Mouse (Mus musculus) CH12.LX (cell line): ENCODE data around the gene Myo10. TPM values are rescaled to one million over a fixed set of nuclear protein-coding genes. Genes with fewer than 3 reads are reported as not detected.
A peak's percentile ranks its signal among the peaks of the same experiment; 100 is the strongest.

Experiments
- DNase-seq: peaks from one replicate; pipeline ENCODE4 v3.0.0-alpha.2; 2013; ENCODE audit errors: extremely low read depth
- H3K27ac ChIP-seq: 2 replicates; pipeline ENCODE4 v1.5.1; 2012; ENCODE audit warnings: low read depth, mild to moderate bottlenecking, control low read depth, moderate library complexity; ENCODE audit not compliant: insufficient read depth
- H3K27me3 ChIP-seq: replicated peaks from 2 replicates; pipeline ENCODE3; 2012; ENCODE audit warnings: inconsistent platforms
- H3K36me3 ChIP-seq, 2 experiments: replicated peaks in 1 of 2; 2 replicates each; pipeline versions ENCODE3 to v1.6.1; 2012; ENCODE audit warnings: inconsistent platforms in 1 of 2, low read length in 1 of 2, mild to moderate bottlenecking in 1 of 2, mixed read lengths in 1 of 2, moderate library complexity in 1 of 2; ENCODE audit not compliant: control insufficient read depth in 1 of 2, insufficient read depth in 1 of 2
- H3K4me1 ChIP-seq, 2 experiments: 2 replicates each; pipeline ENCODE4 v1.6.1; 2012; ENCODE audit warnings: inconsistent platforms in 1 of 2, moderate library complexity in 1 of 2; ENCODE audit not compliant: insufficient read depth in 2 of 2, control insufficient read depth in 1 of 2
- H3K4me2 ChIP-seq: 2 replicates; pipeline ENCODE4 v1.6.1; 2012; ENCODE audit warnings: low read depth, mild to moderate bottlenecking, control low read depth; ENCODE audit not compliant: poor library complexity, insufficient read depth, severe bottlenecking
- H3K4me3 ChIP-seq, 3 experiments: fragments of 150-350 bp in 1 of 3; sonication (generic) in 1 of 3; replicated peaks in 1 of 3; 2 replicates each; pipeline versions ENCODE3 to v1.5.1; 2011 to 2012; ENCODE audit warnings: low read depth in 2 of 3, low read length in 2 of 3, mild to moderate bottlenecking in 2 of 3, moderate library complexity in 2 of 3, control low read depth in 1 of 3, improper control_type of control experiment in 1 of 3, inconsistent platforms in 1 of 3, mixed read lengths in 1 of 3; ENCODE audit not compliant: poor library complexity in 1 of 3
- H3K79me2 ChIP-seq: replicated peaks from 2 replicates; pipeline ENCODE4 v1.6.1; 2012; ENCODE audit warnings: mild to moderate bottlenecking, moderate library complexity; ENCODE audit not compliant: control insufficient read depth, poor library complexity, insufficient read depth, severe bottlenecking; ENCODE audit errors: extremely low read depth
- H3K9ac ChIP-seq: 2 replicates; pipeline ENCODE4 v1.6.1; 2012; ENCODE audit warnings: low read depth, mild to moderate bottlenecking, control low read depth, moderate library complexity; ENCODE audit not compliant: insufficient read depth
- H3K9me3 ChIP-seq: replicated peaks from 2 replicates; pipeline ENCODE3; 2012; ENCODE audit warnings: low read length, inconsistent platforms, mixed read lengths
- BHLHE40 ChIP-seq: IDR thresholded peaks from 2 replicates; pipeline ENCODE4 v1.6.1; 2011; ENCODE audit warnings: mild to moderate bottlenecking, low read depth, low read length, improper control_type of control experiment
- CTCF ChIP-seq, 2 experiments: IDR thresholded peaks in 1 of 2; conservative IDR thresholded peaks in 1 of 2; 2 replicates each; pipeline ENCODE4 v1.5.1; 2011 to 2012; ENCODE audit warnings: low read depth in 2 of 2, low read length in 2 of 2, improper control_type of control experiment in 1 of 2, inconsistent platforms in 1 of 2, mild to moderate bottlenecking in 1 of 2, moderate library complexity in 1 of 2
- E2F4 ChIP-seq: IDR thresholded peaks from 2 replicates; pipeline ENCODE4 v1.6.1; 2011; ENCODE audit warnings: low read depth, low read length, improper control_type of control experiment; ENCODE audit not compliant: insufficient replicate concordance
- EP300 ChIP-seq: IDR thresholded peaks from 2 replicates; pipeline ENCODE4 v1.6.1; 2011; ENCODE audit warnings: low read length, improper control_type of control experiment
- ETS1 ChIP-seq: conservative IDR thresholded peaks from 2 replicates; pipeline ENCODE4 v1.6.1; 2012; ENCODE audit warnings: low read depth, mild to moderate bottlenecking, inconsistent platforms, low read length, improper control_type of control experiment, moderate library complexity
- GABPA ChIP-seq: IDR thresholded peaks from 2 replicates; pipeline ENCODE4 v1.6.1; 2012; ENCODE audit warnings: low read depth, low read length, improper control_type of control experiment, inconsistent platforms; ENCODE audit not compliant: insufficient replicate concordance
- JUN ChIP-seq: IDR thresholded peaks from 2 replicates; pipeline ENCODE4 v1.6.1; 2011; ENCODE audit warnings: low read depth, mild to moderate bottlenecking, low read length, improper control_type of control experiment, moderate library complexity; ENCODE audit not compliant: insufficient read depth
- JUND ChIP-seq: conservative IDR thresholded peaks from 2 replicates; pipeline ENCODE4 v1.6.1; 2011; ENCODE audit warnings: low read depth, low read length, improper control_type of control experiment
- KAT2A ChIP-seq: IDR thresholded peaks from 2 replicates; pipeline ENCODE4 v1.6.1; 2012; ENCODE audit warnings: low read length, improper control_type of control experiment, inconsistent platforms; ENCODE audit not compliant: insufficient replicate concordance
- MAX ChIP-seq: IDR thresholded peaks from 2 replicates; pipeline ENCODE4 v1.6.1; 2011; ENCODE audit warnings: low read length, improper control_type of control experiment
- MEF2A ChIP-seq: IDR thresholded peaks from 2 replicates; pipeline ENCODE4 v1.6.1; 2014; ENCODE audit warnings: low read depth, mild to moderate bottlenecking, inconsistent platforms, low read length, improper control_type of control experiment, borderline replicate concordance
- MYC ChIP-seq: IDR thresholded peaks from 2 replicates; pipeline ENCODE4 v1.6.1; 2011; ENCODE audit warnings: low read depth, mild to moderate bottlenecking, improper control_type of control experiment, low read length
- NELFE ChIP-seq: IDR thresholded peaks from 2 replicates; pipeline ENCODE4 v1.6.1; 2011; ENCODE audit warnings: low read depth, low read length, improper control_type of control experiment
- NRF1 ChIP-seq: IDR thresholded peaks from 2 replicates; pipeline ENCODE4 v1.6.1; 2014; ENCODE audit warnings: low read depth, mild to moderate bottlenecking, inconsistent platforms, low read length, improper control_type of control experiment, moderate library complexity
- PAX5 ChIP-seq: IDR thresholded peaks from 2 replicates; pipeline ENCODE4 v1.6.1; 2012; ENCODE audit warnings: low read length, inconsistent platforms, mixed read lengths
- POLR2A ChIP-seq: IDR thresholded peaks from 2 replicates; pipeline ENCODE4 v1.6.1; 2011; ENCODE audit warnings: low read depth, mild to moderate bottlenecking, improper control_type of control experiment, low read length
- POLR2AphosphoS2 ChIP-seq: IDR thresholded peaks from 2 replicates; pipeline ENCODE4 v1.6.1; 2011; ENCODE audit warnings: low read depth, low read length, improper control_type of control experiment
- SIN3A ChIP-seq: IDR thresholded peaks from 2 replicates; pipeline ENCODE4 v1.6.1; 2012; ENCODE audit warnings: low read length, improper control_type of control experiment, inconsistent platforms
- SMC3 ChIP-seq: IDR thresholded peaks from 2 replicates; pipeline ENCODE4 v1.6.1; 2011; ENCODE audit warnings: low read depth, low read length, improper control_type of control experiment
- TBP ChIP-seq: conservative IDR thresholded peaks from 2 replicates; pipeline ENCODE4 v1.6.1; 2011; ENCODE audit warnings: low read depth, low read length, improper control_type of control experiment
- TCF12 ChIP-seq: IDR thresholded peaks from 2 replicates; pipeline ENCODE4 v1.6.1; 2014; ENCODE audit warnings: low read depth, mild to moderate bottlenecking, inconsistent platforms, low read length, improper control_type of control experiment
- UBTF ChIP-seq: IDR thresholded peaks from 2 replicates; pipeline ENCODE4 v1.6.1; 2012; ENCODE audit warnings: low read depth, mild to moderate bottlenecking, inconsistent platforms, low read length, improper control_type of control experiment, moderate library complexity
- USF1 ChIP-seq: IDR thresholded peaks from 2 replicates; pipeline ENCODE4 v1.6.1; 2014; ENCODE audit warnings: low read depth, mild to moderate bottlenecking, inconsistent platforms, low read length, improper control_type of control experiment
- USF2 ChIP-seq: conservative IDR thresholded peaks from 2 replicates; pipeline ENCODE4 v1.6.1; 2011; ENCODE audit warnings: low read depth, low read length, improper control_type of control experiment
- ZC3H11A ChIP-seq: IDR thresholded peaks from 2 replicates; pipeline ENCODE4 v1.6.1; 2012; ENCODE audit warnings: low read depth, mild to moderate bottlenecking, inconsistent platforms, low read length, improper control_type of control experiment
- ZKSCAN1 ChIP-seq: IDR thresholded peaks from 2 replicates; pipeline ENCODE4 v1.6.1; 2012; ENCODE audit warnings: low read depth, inconsistent platforms, low read length, improper control_type of control experiment, borderline replicate concordance
- ZNF384 ChIP-seq: IDR thresholded peaks from 2 replicates; pipeline ENCODE4 v1.6.1; 2012; ENCODE audit warnings: low read depth, low read length, improper control_type of control experiment, inconsistent platforms
- dilution Hi-C: fragments of 300-500 bp; cut with MboI; formaldehyde crosslinking; loops from 2 replicates; pipeline ENCODE4 v1.14.3; 2020; ENCODE audit warnings: low sequenced_read_pairs; ENCODE audit not compliant: extremely low pct_unique_long_range_greater_than_20kb, extremely low pct_ligation_motif_present
- in situ Hi-C: fragments of 300-500 bp; cut with MboI; formaldehyde crosslinking; loops from 3 replicates; pipeline ENCODE4 v1.14.3; 2019; ENCODE audit warnings: low sequenced_read_pairs, low pct_ligation_motif_present, low pct_unique_long_range_greater_than_20kb, mixed read lengths
- polyA plus RNA-seq: library from polyadenylated mRNA; unstranded; fragments of >175 nt; gene quantifications from 2 replicates; pipeline ENCODE4 v1.2.1, GENCODE M21; 2012; ENCODE audit warnings: low read depth; ENCODE audit not compliant: insufficient read length
- total RNA-seq, 2 experiments: library from RNA; depleted of rRNA; stranded (reverse); fragments of 300-350 nt in 1 of 2; fragments of >200 nt in 1 of 2; gene quantifications; 2 replicates each; pipeline ENCODE4 v1.2.3; 2012 to 2014

Myo10 gene
- total and polyA plus RNA-seq, 3 experiments = 6.4 to 13.6 (median 8.6) TPM

DNA sequence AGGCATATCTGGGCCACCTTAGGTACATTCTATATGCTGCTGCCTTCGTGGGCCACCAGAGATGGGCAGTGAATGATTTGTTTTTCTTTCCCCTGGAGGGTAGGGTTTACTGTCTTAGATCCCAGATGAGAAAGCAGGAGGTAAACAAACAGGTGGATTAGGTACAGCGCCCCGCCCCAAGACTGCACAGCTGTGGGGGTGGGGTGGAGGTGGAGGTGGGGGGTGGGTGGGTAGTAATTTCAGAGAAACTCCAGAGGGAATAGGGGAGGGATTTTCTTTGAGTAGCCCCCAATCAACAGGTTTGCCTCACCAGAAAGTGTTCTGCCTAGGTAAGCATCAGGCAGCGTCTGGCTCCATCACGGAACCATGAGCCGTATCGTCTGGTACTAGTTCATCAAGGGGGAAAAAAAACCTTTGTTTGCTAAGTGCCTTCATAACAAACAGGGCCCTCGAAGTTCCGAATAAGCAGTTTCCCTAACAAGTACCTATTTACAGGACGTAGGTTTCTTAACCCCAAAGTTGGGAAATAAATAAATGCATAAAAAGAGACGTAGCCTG is 221.8 kb downstream of the Myo10 start:
- TF ChIP-seq ETS1 (no peak), SIN3A (no peak), JUND (no peak), ZNF384 (no peak), CTCF (conservative IDR thresholded peaks at IDR 0.05 in 1 of 2, IDR thresholded peaks at IDR 0.05 in 1 of 2; ENCODE audit: low read depth in 2 of 2, low read length in 2 of 2) (no peak), USF1 (no peak), SMC3 (no peak), E2F4 (no peak), TCF12 (no peak), UBTF (no peak), MAX (no peak), MYC (no peak), JUN (no peak), MEF2A (no peak), KAT2A (no peak), POLR2AphosphoS2 (no peak)
- DNase-seq = no peak
- H3K9me3 ChIP-seq = peaks cover 2% of the 10 kb centered on the region
- H3K27me3 ChIP-seq = no peaks in the 10 kb centered on the region
- no peaks in the 10 kb centered on the region for H3K79me2 ChIP-seq
- no peak overlapping the region for H3K27ac ChIP-seq
- peak overlapping the region; percentile 73 for H3K4me2 ChIP-seq
- peaks cover 0 to 7% of the 10 kb centered on the region in 2 experiments for H3K36me3 ChIP-seq
- peak overlapping the region; percentile 78; the same call in 1 of the 2 replicates for H3K9ac ChIP-seq
- in situ Hi-C loops (no loop called here), dilution Hi-C loops (no loop called here)
- peak overlapping the region; percentile 67 to 89 (median 76) for H3K4me3 ChIP-seq
- H3K4me1 ChIP-seq = peaks cover 4 to 26% of the 10 kb centered on the region in 2 experiments; a peak in 3 of 4 replicates

DNA sequence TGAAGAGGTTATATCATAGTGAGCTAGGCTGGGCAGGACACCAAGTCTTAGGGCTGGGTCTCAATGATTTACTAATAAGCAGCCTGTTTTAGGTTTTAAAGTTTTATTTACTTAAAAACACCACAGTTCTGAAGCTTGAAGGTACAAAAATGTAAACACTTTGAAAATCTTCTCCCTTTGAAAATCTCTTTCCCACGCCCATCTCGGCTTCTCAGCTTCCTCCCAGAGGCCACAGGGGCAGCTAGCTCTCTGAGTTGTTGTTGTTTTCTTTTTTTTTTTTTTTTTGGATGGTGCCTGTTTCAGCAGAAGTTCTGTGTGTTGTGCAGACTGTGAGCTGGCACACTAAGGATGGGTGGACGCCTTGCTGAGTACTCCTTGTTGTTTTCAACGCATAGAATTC is 222.4 kb downstream of the Myo10 start:
- H3K4me2 ChIP-seq = peak overlapping the region; percentile 73
- no peak for TF ChIP-seq UBTF
- no peak for TF ChIP-seq MAX
- TF ChIP-seq USF1 = no peak
- TF ChIP-seq ZKSCAN1 = no peak
- TF ChIP-seq USF2 = no peak
- TF ChIP-seq NRF1 = no peak
- TF ChIP-seq TBP = no peak
- TF ChIP-seq ZC3H11A = no peak
- TF ChIP-seq NELFE = no peak
- no peak for TF ChIP-seq ZNF384
- TF ChIP-seq ETS1 = no peak
- TF ChIP-seq BHLHE40 = no peak
- no peak for TF ChIP-seq GABPA
- TF ChIP-seq JUN = no peak
- no peak for TF ChIP-seq PAX5
- no peak for TF ChIP-seq POLR2A
- TF ChIP-seq EP300 = no peak
- TF ChIP-seq MYC = no peak

More for the DNA sequence above, 222.4 kb downstream of the Myo10 start:
- peaks cover 7% of the 10 kb centered on the region for H3K9me3 ChIP-seq
- peaks cover 4 to 26% of the 10 kb centered on the region in 2 experiments; a peak in 3 of 4 replicates for H3K4me1 ChIP-seq
- dilution Hi-C loops = no loop called here
- H3K9ac ChIP-seq = no peak overlapping the region
- H3K79me2 ChIP-seq = no peaks in the 10 kb centered on the region
- in situ Hi-C loops = loop anchor here (5.0 kb wide), 1 partner anchor 48 kb away; no protein-coding TSS in a partner anchor
- DNase-seq = no peak
- H3K4me3 ChIP-seq = no peak overlapping the region
- H3K27ac ChIP-seq = no peak overlapping the region
- H3K36me3 ChIP-seq = peaks cover 0 to 11% of the 10 kb centered on the region in 2 experiments
- H3K27me3 ChIP-seq = no peaks in the 10 kb centered on the region
